Mouse (Mus musculus) cerebellum, adult 2 months (tissue): ENCODE results near the gene Islr.

Source experiments
- CTCF ChIP-seq: fragments of 200-500 bp; IDR thresholded peaks from 2 replicates; pipeline ENCODE4 v1.5.1; 2011; ENCODE audit warnings: low read depth, mild to moderate bottlenecking, control low read depth, low read length, moderate library complexity, borderline replicate concordance; ENCODE audit not compliant: insufficient read depth
- POLR2A ChIP-seq: fragments of 200-500 bp; IDR thresholded peaks from 2 replicates; pipeline ENCODE4 v1.6.1; 2011; ENCODE audit warnings: low read length, control low read depth, borderline replicate concordance; ENCODE audit not compliant: insufficient read depth

- TF ChIP-seq CTCF (no peak), POLR2A (no peak)
Observed at GRCm38 (mm10) chr9:58179390-58179789, 24.7 kb downstream of the Islr start.
